Mouse (Mus musculus) heart, adult 2 months (tissue): Measurements from ENCODE around the gene Tubb5. TPM values are rescaled to one million over a fixed set of nuclear protein-coding genes. Genes with fewer than 3 reads are reported as not detected.
A peak's percentile ranks its signal among the peaks of the same experiment; 100 is the strongest.

Experiments used
- DNase-seq, 2 experiments: peaks; one replicate each; pipeline ENCODE4 v3.0.0; 2021
- H3K27ac ChIP-seq: fragments of 200-600 bp; 2 replicates; pipeline ENCODE4 v1.8.1; 2022
- H3K27me3 ChIP-seq: fragments of 200-500 bp; 2 replicates; pipeline ENCODE4 v1.6.1; 2012; ENCODE audit warnings: mild to moderate bottlenecking, low read length, inconsistent platforms, mixed read lengths; ENCODE audit not compliant: control insufficient read depth, insufficient read depth
- H3K36me3 ChIP-seq: fragments of 200-500 bp; 2 replicates; pipeline ENCODE4 v1.6.1; 2012; ENCODE audit warnings: low read length, inconsistent platforms; ENCODE audit not compliant: control insufficient read depth, insufficient read depth
- H3K4me1 ChIP-seq: fragments of 200-500 bp; 2 replicates; pipeline ENCODE4 v1.6.1; 2011; ENCODE audit warnings: low read length; ENCODE audit not compliant: control insufficient read depth, insufficient read depth
- H3K4me3 ChIP-seq: fragments of 200-600 bp; 2 replicates; pipeline ENCODE4 v1.8.1; 2022
- H3K79me2 ChIP-seq: fragments of 200-500 bp; replicated peaks from 2 replicates; pipeline ENCODE4 v1.6.1; 2012; ENCODE audit warnings: mild to moderate bottlenecking, inconsistent platforms, low read length, moderate library complexity, mixed read lengths; ENCODE audit not compliant: control insufficient read depth, insufficient read depth
- H3K9ac ChIP-seq: fragments of 200-500 bp; 2 replicates; pipeline ENCODE4 v1.6.1; 2012; ENCODE audit warnings: low read depth, mild to moderate bottlenecking, control low read depth, inconsistent platforms, low read length, mixed read lengths
- CTCF ChIP-seq: fragments of 200-600 bp; IDR thresholded peaks from 2 replicates; pipeline ENCODE4 v1.8.1; 2022; ENCODE audit warnings: antibody characterized with exemption, mild to moderate bottlenecking, moderate library complexity
- EP300 ChIP-seq: fragments of 200-500 bp; IDR thresholded peaks from 2 replicates; pipeline ENCODE4 v1.6.1; 2011; ENCODE audit warnings: low read depth, low read length, control low read depth; ENCODE audit not compliant: insufficient read depth
- POLR2A ChIP-seq: fragments of 200-500 bp; IDR thresholded peaks from 2 replicates; pipeline ENCODE4 v1.6.1; 2011; ENCODE audit warnings: mild to moderate bottlenecking, low read depth, low read length, control low read depth; ENCODE audit not compliant: insufficient read depth
- WGBS: fragments of 180-500 bp; shearing (Covaris S2); methylation state at CpG from one replicate; pipeline ENCODE4 v1.1.7; 2018; 5-methylcytosine and 5-hydroxymethylcytosine counted together
- intact Hi-C: fragments of 180-260 bp; cut with DNase I; formaldehyde crosslinking; loops from one replicate; pipeline ENCODE4 v1.15.1; 2025
- polyA plus RNA-seq: library from polyadenylated mRNA; depleted of rRNA; stranded (reverse); fragments of >200 nt; gene quantifications from 2 replicates; pipeline ENCODE4 v1.2.3, GENCODE M21; 2012
- total RNA-seq, 2 experiments: library from RNA; stranded (reverse); gene quantifications; 2 replicates each; pipeline ENCODE4 v1.2.3; 2021

The Tubb5 gene
- total and polyA plus RNA-seq, 3 experiments = 83.0 to 108 (median 90.1) TPM

GRCm38 (mm10) chr17:35837487-35837886 is 619 bp downstream of the Tubb5 start:
- DNase-seq = peak; percentile 58 to 64
- Histone ChIP-seq H3K9ac (peak overlapping the region; percentile 89), H3K27ac (peak overlapping the region; percentile 91), H3K4me3 (peak overlapping the region; percentile 72), H3K36me3 (peaks cover 5% of the 10 kb centered on the region; the same call in 1 of the 2 replicates), H3K79me2 (no peaks in the 10 kb centered on the region), H3K4me1 (peaks cover 12% of the 10 kb centered on the region), H3K27me3 (no peaks in the 10 kb centered on the region)
- TF ChIP-seq EP300 (no peak), POLR2A (no peak), CTCF (no peak)
- intact Hi-C loops = loop anchor here (10.0 kb wide), 1 partner anchor 137 kb away; the partner anchor contains the start of gene Gnl1
- under 1% methylated on average over 18 of the region's 18 CpGs for WGBS

GRCm38 (mm10) chr17:35836991-35837422 is 1.1 kb downstream of the Tubb5 start:
- Histone ChIP-seq H3K36me3 (peaks cover 5% of the 10 kb centered on the region; the same call in 1 of the 2 replicates), H3K27ac (peak overlapping the region; percentile 91), H3K27me3 (no peaks in the 10 kb centered on the region), H3K4me1 (peaks cover 10% of the 10 kb centered on the region), H3K79me2 (no peaks in the 10 kb centered on the region), H3K9ac (peak overlapping the region; percentile 89), H3K4me3 (peak overlapping the region; percentile 72)
- peak; percentile 92 for DNase-seq
- intact Hi-C loops = loop anchor here (1.0 to 10.0 kb wide), 3 partner anchors 14 to 138 kb away; partner anchors contain the start of genes Flot1 and Gnl1
- TF ChIP-seq EP300 = no peak
- TF ChIP-seq POLR2A = peak; percentile 16; the same call in 1 of the 2 replicates
- WGBS = 1% methylated on average over 25 of the region's 25 CpGs

GRCm38 (mm10) chr17:35836178-35836965 is 1.7 kb downstream of the Tubb5 start:
- peak overlapping the region; percentile 89 for H3K9ac ChIP-seq
- peak overlapping the region; percentile 72 for H3K4me3 ChIP-seq
- no peaks in the 10 kb centered on the region for H3K27me3 ChIP-seq
- peak overlapping the region; percentile 91 for H3K27ac ChIP-seq
- DNase-seq = peak; percentile 83 to 84
- intact Hi-C loops = loop anchor here (1.0 to 10.0 kb wide), 3 partner anchors 13 to 138 kb away; partner anchors contain the start of genes Flot1 and Gnl1
- H3K4me1 ChIP-seq = peaks cover 9% of the 10 kb centered on the region
- H3K79me2 ChIP-seq = no peaks in the 10 kb centered on the region
- 5% methylated on average over 24 of the region's 24 CpGs for WGBS
- TF ChIP-seq POLR2A = peak; percentile 36; the same call in 1 of the 2 replicates
- TF ChIP-seq CTCF = peak; percentile 95; the same call in 1 of the 2 replicates
- TF ChIP-seq EP300 = no peak
- H3K36me3 ChIP-seq = peaks cover 5% of the 10 kb centered on the region; the same call in 1 of the 2 replicates

- Histone ChIP-seq H3K27me3 (no peaks in the 10 kb centered on the region), H3K27ac (no peak overlapping the region), H3K9ac (no peak overlapping the region), H3K4me3 (no peak overlapping the region), H3K36me3 (peaks cover 5% of the 10 kb centered on the region; the same call in 1 of the 2 replicates), H3K4me1 (peaks cover 9% of the 10 kb centered on the region), H3K79me2 (no peaks in the 10 kb centered on the region)
- TF ChIP-seq POLR2A = no peak
- no peak for TF ChIP-seq EP300
- TF ChIP-seq CTCF = no peak
- 57% methylated on average over 26 of the region's 26 CpGs for WGBS
- DNase-seq = peak; percentile 30 to 45
- intact Hi-C loops = loop anchor here (1.0 to 10.0 kb wide), 3 partner anchors 12 to 139 kb away; partner anchors contain the start of genes Flot1 and Gnl1
Observed at GRCm38 (mm10) chr17:35835424-35836140, 2.5 kb downstream of the Tubb5 start.

- Histone ChIP-seq H3K27ac (no peak overlapping the region), H3K36me3 (peaks cover 5% of the 10 kb centered on the region; the same call in 1 of the 2 replicates), H3K79me2 (no peaks in the 10 kb centered on the region)
Observed at GRCm38 (mm10) chr17:35834696-35835422, 3.2 kb downstream of the Tubb5 start.

More at GRCm38 (mm10) chr17:35834696-35835422, 3.2 kb downstream of the Tubb5 start:
- peak in 1 of 2 experiments; percentile 46 for DNase-seq
- Histone ChIP-seq H3K4me1 (peaks cover 9% of the 10 kb centered on the region), H3K9ac (no peak overlapping the region), H3K27me3 (no peaks in the 10 kb centered on the region), H3K4me3 (no peak overlapping the region)
- no peak for TF ChIP-seq CTCF
- TF ChIP-seq POLR2A = 0 out of 2 replicates have a peak, but pooled peaks have one; percentile 18
- 0 out of 2 replicates have a peak, but pooled peaks have one; percentile 13 for TF ChIP-seq EP300
- intact Hi-C loops = loop anchor here (10.0 kb wide), 1 partner anchor 140 kb away; the partner anchor contains the start of gene Gnl1
- 53% methylated on average over 26 of the region's 26 CpGs for WGBS
